Mouse (Mus musculus) hindbrain, embryonic 13.5 days (tissue): ENCODE data around the gene Rreb1. TPM values are rescaled to one million over a fixed set of nuclear protein-coding genes. Genes with fewer than 3 reads are reported as not detected.

Source experiments
- ATAC-seq: fragments of 200-750 bp; cut with Nextera tagmentation; 2 replicates; pipeline ENCODE4 v1.8.0; 2017; ENCODE audit warnings: moderate TSS enrichment; ENCODE audit not compliant: low FRiP score
- H3K27ac ChIP-seq: fragments of 300-500 bp; sonication (generic); 2 replicates; pipeline ENCODE4 v1.5.1; 2015; ENCODE audit warnings: inconsistent platforms, mild to moderate bottlenecking, moderate library complexity
- H3K27me3 ChIP-seq: fragments of 300-500 bp; sonication (generic); 2 replicates; pipeline ENCODE4 v1.6.1; 2015; ENCODE audit warnings: mild to moderate bottlenecking, inconsistent platforms
- H3K36me3 ChIP-seq: fragments of 300-500 bp; sonication (generic); 2 replicates; pipeline ENCODE4 v1.6.1; 2015; ENCODE audit warnings: mild to moderate bottlenecking, inconsistent platforms
- H3K4me1 ChIP-seq: fragments of 300-500 bp; sonication (generic); replicated peaks from 2 replicates; pipeline ENCODE4 v1.6.1; 2015; ENCODE audit warnings: inconsistent platforms
- H3K4me2 ChIP-seq: fragments of 300-500 bp; sonication (generic); 2 replicates; pipeline ENCODE4 v1.6.1; 2015; ENCODE audit warnings: inconsistent platforms, mild to moderate bottlenecking, moderate library complexity
- H3K4me3 ChIP-seq: fragments of 300-500 bp; sonication (generic); 2 replicates; pipeline ENCODE4 v1.5.1; 2015; ENCODE audit warnings: mild to moderate bottlenecking, inconsistent platforms
- H3K9ac ChIP-seq: fragments of 300-500 bp; sonication (generic); 2 replicates; pipeline ENCODE4 v1.6.1; 2015; ENCODE audit warnings: mild to moderate bottlenecking, inconsistent platforms
- H3K9me3 ChIP-seq: fragments of 300-500 bp; sonication (generic); 2 replicates; pipeline ENCODE4 v1.6.1; 2016; ENCODE audit warnings: inconsistent platforms
- WGBS: fragments of 180-500 bp; shearing (Covaris S2); methylation state at CpG from one replicate; pipeline ENCODE4 v1.1.7; 2015; 5-methylcytosine and 5-hydroxymethylcytosine counted together
- polyA plus RNA-seq: library from polyadenylated mRNA; unstranded; fragments of >200 nt; fragmentation: Nextera tagmentation; extraction: Ambion mirVana; gene quantifications from 2 replicates; pipeline ENCODE4 v1.2.1, GENCODE M21; 2015

Gene Rreb1
- polyA plus RNA-seq, 1 experiment from 2014 or later: 2.5 TPM

DNA sequence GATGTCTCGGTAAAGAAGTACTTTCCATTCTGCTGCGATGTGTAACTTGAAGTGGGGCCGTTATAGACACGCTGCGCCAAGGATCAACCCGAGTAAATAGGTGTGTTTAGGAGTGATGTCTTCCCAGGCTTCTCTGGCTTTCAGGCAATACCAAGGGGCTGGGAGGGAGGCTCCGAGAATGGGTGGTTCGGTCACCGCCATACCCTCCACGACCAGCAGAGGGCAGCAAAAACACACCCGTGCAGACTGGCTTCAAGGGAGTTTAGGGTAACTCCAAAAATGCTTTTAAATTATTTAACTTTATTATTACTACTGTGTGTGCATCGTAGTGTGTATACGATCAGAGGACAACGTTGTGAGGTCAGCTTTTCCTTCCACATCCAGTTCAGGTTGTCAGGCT, 191.1 kb downstream of the Rreb1 start:
- peak overlapping the region; percentile 33 for H3K4me2 ChIP-seq
- H3K4me3 ChIP-seq: no peak overlapping the region

DNA sequence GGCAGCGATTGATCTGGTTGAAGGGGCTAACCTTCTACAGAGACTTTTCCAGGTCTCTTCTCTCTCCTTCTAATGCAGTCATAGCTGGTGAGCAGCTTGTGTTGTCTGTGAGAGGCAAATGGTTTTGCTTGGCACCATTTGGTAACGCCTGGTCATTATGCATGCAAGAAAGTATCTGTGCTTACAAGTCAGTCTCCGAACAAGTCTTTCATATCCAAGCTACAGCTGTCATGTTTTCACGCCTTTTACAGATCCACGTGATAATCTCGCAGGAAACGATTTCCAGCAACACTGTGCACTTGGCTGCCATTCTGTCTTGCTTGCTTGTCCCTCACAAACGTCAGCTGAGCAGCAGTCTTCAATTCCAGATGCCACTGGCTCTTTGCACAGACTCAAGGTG, 191.8 kb downstream of the Rreb1 start:
- 60% methylated on average over 8 of the region's 8 CpGs for WGBS
- Histone ChIP-seq H3K27ac (no peak overlapping the region), H3K4me2 (no peak overlapping the region), H3K4me1 (peaks cover 21% of the 10 kb centered on the region), H3K36me3 (peaks cover 4% of the 10 kb centered on the region; the same call in 1 of the 2 replicates), H3K9me3 (no peaks in the 10 kb centered on the region), H3K4me3 (no peak overlapping the region), H3K27me3 (0 out of 2 replicates have a peak, but pooled peaks cover 7% of the 10 kb centered on the region), H3K9ac (no peak overlapping the region)
- no peak for ATAC-seq

More for the DNA sequence above, 191.1 kb downstream of the Rreb1 start:
- Histone ChIP-seq H3K36me3 (peaks cover 4% of the 10 kb centered on the region; the same call in 1 of the 2 replicates), H3K27ac (no peak overlapping the region), H3K4me1 (peaks cover 24% of the 10 kb centered on the region), H3K9me3 (no peaks in the 10 kb centered on the region), H3K9ac (peak overlapping the region; percentile 24; the same call in 1 of the 2 replicates), H3K27me3 (peaks cover 12% of the 10 kb centered on the region)
- 14% methylated on average over 14 of the region's 14 CpGs for WGBS
- peak; percentile 45; the same call in 1 of the 2 replicates for ATAC-seq

DNA sequence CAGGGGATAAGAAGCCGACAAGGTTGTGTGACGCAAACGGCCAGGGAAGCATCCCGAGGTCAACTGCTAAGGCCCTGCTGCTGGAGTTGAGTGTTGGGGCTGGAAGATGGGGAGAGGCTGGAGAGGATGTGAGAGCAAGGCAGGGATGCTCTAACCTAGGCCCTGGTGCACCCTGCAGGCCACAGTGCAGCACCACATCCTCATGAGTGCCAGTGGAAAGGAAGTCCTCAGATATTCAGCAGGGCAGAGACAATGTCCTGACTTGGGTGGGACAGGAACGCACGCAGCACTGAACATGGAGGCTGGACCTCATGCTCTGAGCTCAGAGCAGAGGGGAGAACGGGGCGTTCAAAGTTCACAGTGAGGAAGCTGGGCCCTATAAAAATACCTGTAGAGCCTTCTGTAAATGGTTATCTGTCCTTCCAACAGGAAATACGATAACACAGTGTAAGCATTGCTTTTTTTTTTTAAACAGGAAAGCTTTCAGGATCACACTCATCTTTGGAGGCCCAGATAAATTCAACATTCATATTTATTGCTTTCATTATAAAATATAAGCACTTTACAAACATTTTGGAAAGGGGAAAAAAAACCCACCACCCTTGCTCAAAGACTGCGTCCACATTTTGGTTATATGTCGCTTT, 192.8 kb downstream of the Rreb1 start:
- Histone ChIP-seq H3K27me3 (0 out of 2 replicates have a peak, but pooled peaks cover 3% of the 10 kb centered on the region), H3K9me3 (no peaks in the 10 kb centered on the region), H3K4me3 (no peak overlapping the region), H3K4me1 (peaks cover 21% of the 10 kb centered on the region), H3K27ac (no peak overlapping the region), H3K4me2 (no peak overlapping the region), H3K36me3 (peaks cover 7% of the 10 kb centered on the region; the same call in 1 of the 2 replicates), H3K9ac (no peak overlapping the region)
- ATAC-seq: no peak
- 88% methylated on average over 11 of the region's 11 CpGs for WGBS

DNA sequence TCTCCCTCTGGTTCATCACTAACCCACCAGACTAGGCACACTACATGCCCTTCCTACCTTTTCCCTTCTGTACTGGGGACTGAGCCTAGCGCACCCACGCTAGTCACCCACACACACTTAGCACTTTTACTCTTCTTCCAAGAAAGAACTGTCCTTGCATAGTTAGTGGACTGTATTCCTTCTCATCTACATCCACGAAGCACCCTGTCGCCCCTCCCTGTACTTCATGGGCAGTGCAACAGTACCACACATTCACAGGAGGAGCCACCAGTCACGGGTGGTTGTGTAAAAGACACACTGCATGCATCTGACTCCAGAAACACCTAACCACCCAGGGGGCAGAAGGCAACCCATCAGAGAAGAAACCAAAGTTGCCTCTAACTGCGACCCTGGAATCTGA, 195.8 kb downstream of the Rreb1 start:
- H3K4me1 ChIP-seq: peaks cover 3% of the 10 kb centered on the region; the same call in 1 of the 2 replicates
- no peak overlapping the region for H3K4me2 ChIP-seq
- WGBS: 85% methylated on average over 6 of the region's 6 CpGs
- H3K9me3 ChIP-seq: no peaks in the 10 kb centered on the region
- no peak overlapping the region for H3K4me3 ChIP-seq
- H3K27ac ChIP-seq: no peak overlapping the region
- H3K9ac ChIP-seq: no peak overlapping the region
- no peaks in the 10 kb centered on the region for H3K27me3 ChIP-seq
- H3K36me3 ChIP-seq: peaks cover 31% of the 10 kb centered on the region
- ATAC-seq: no peak

DNA sequence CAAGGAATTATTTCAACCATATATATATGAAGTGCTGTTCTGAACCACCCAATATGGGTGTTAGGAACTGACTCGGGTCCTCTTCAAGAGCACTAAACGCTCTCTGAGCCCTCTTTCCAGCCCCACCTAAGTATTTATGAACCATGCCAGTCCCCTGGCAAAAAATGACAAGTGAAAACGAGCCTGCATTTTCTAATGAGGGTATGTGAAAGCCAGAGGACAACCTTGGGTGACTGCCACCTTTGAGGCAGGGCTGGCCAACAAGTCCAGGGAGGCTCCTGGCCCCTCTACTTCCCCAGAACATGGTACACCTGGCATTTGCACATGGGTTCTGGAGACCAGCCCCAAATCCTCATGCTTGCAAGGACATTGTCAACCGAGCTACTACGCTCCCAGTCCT, 196.5 kb downstream of the Rreb1 start:
- Histone ChIP-seq H3K36me3 (peaks cover 37% of the 10 kb centered on the region), H3K27me3 (no peaks in the 10 kb centered on the region), H3K27ac (no peak overlapping the region), H3K9me3 (no peaks in the 10 kb centered on the region), H3K4me1 (no peaks in the 10 kb centered on the region; the same call in 1 of the 2 replicates), H3K4me2 (no peak overlapping the region), H3K4me3 (no peak overlapping the region), H3K9ac (no peak overlapping the region)
- ATAC-seq: no peak
- 91% methylated on average over 5 of the region's 5 CpGs for WGBS

DNA sequence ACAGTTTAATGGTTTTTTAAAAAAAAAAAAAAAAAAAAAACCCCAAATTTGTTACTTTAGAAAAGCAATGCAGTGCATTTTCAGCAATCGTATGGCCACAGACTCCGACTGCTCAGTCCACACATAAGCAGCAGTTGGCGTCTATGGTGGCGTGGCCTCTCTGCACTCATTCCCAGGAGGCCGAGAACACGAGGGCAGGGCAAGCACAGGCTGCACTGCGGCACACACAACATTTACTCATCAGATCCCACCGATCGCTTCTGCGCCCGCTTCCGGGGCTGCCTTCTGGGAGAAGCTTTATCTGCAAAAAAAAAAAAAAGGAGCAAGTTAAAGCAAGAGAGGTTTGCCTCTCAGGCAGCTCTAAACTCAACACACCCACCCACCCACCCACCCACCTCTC, 201.3 kb downstream of the Rreb1 start:
- no peaks in the 10 kb centered on the region for H3K4me1 ChIP-seq
- H3K9ac ChIP-seq: no peak overlapping the region
- no peak overlapping the region for H3K27ac ChIP-seq
- H3K27me3 ChIP-seq: no peaks in the 10 kb centered on the region
- WGBS: 93% methylated on average over 12 of the region's 12 CpGs
- H3K4me2 ChIP-seq: no peak overlapping the region
- no peak overlapping the region for H3K4me3 ChIP-seq
- H3K9me3 ChIP-seq: no peaks in the 10 kb centered on the region
- H3K36me3 ChIP-seq: peaks cover 76% of the 10 kb centered on the region
- no peak for ATAC-seq

DNA sequence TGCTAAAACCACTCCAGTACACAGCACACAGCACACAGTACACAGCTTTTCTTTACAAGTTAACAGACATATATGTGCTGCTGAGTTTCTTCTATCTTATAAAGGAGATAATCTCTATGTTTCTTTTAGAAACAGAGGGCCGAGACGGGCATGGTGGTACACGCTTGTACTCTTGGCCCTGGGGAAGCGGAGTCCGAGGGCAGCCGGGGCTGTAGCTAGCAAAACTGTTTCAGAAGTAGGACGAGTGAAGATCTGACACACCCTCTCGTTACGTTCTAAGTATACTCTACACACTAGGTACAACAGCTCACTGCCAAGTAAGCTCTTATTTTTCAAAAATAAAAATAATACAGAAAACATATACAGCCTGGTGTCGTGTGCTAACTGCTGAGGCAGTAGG, 202.1 kb downstream of the Rreb1 start:
- H3K9me3 ChIP-seq: no peaks in the 10 kb centered on the region
- no peak overlapping the region for H3K4me3 ChIP-seq
- WGBS: 97% methylated on average over 10 of the region's 10 CpGs
- peaks cover 80% of the 10 kb centered on the region for H3K36me3 ChIP-seq
- no peaks in the 10 kb centered on the region for H3K27me3 ChIP-seq
- H3K4me1 ChIP-seq: no peaks in the 10 kb centered on the region
- H3K27ac ChIP-seq: no peak overlapping the region
- H3K4me2 ChIP-seq: no peak overlapping the region
- ATAC-seq: no peak
- no peak overlapping the region for H3K9ac ChIP-seq

DNA sequence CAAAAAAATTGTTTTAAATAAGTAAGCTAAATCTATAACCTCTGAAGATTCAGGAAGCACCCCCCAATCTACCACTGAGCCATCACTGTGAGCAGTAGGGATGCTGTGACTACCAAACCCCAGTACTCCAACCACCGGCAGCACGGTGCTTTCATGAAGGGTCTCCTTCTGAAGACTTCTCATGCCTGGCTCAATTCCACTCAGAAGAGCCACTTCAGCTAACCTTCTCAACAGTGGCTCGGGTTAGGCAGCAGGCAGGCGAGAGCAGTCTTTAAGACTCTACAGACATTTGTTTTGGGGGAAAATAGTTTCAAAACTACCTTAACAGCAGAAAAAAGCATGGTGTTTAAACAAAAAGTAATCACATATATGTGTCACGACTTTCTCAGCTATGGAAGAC, 202.9 kb downstream of the Rreb1 start:
- H3K9ac ChIP-seq: no peak overlapping the region
- no peak overlapping the region for H3K27ac ChIP-seq
- no peaks in the 10 kb centered on the region for H3K9me3 ChIP-seq
- no peak overlapping the region for H3K4me2 ChIP-seq
- ATAC-seq: no peak
- peaks cover 85% of the 10 kb centered on the region for H3K36me3 ChIP-seq
- no peak overlapping the region for H3K4me3 ChIP-seq
- no peaks in the 10 kb centered on the region for H3K27me3 ChIP-seq
- WGBS: 95% methylated on average over 5 of the region's 5 CpGs
- H3K4me1 ChIP-seq: no peaks in the 10 kb centered on the region

DNA sequence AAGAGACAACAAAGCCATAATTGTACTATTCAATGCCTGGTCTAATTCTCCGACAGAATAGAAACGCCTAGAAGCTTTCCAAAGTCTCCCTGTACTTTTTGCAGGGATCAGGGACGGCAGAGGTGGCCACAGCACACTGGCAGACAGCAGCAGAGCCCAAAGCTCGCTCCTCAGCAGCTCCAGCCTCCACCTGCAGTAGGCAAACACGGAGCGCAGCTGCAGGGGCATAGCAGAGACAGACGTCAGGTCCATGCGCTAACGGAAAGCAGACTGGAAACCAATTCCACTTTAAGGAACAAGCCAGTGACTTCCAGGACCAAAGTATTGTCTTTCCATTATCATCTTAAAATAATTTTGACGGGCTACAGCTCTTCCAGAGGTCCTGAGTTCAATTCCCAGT, 208.0 kb downstream of the Rreb1 start:
- 84% methylated on average over 10 of the region's 10 CpGs for WGBS
- Histone ChIP-seq H3K36me3 (peaks cover 93% of the 10 kb centered on the region), H3K27me3 (no peaks in the 10 kb centered on the region), H3K4me3 (no peak overlapping the region), H3K4me1 (no peaks in the 10 kb centered on the region), H3K4me2 (no peak overlapping the region), H3K9me3 (no peaks in the 10 kb centered on the region), H3K9ac (no peak overlapping the region), H3K27ac (no peak overlapping the region)
- no peak for ATAC-seq

DNA sequence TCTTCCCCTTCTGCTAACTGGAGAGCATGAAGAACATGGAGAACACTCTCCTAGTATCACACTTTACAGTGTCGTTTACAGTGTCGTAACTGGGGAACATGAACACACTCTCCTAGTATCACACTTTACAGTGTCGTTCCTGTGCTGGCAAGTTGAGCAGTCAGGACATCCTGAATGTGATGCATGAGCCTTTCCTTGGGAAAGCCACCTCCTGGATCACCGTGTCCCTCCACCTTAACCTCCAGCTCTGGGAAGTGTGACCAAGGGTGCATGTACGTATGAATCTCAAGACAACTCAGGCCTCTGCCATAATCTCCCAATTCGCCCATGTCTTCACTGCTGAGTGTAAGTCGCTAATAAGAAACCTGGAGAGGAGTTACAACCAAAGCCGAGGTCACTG, 211.5 kb downstream of the Rreb1 start:
- WGBS: 96% methylated on average over 8 of the region's 8 CpGs
- H3K4me1 ChIP-seq: peaks cover 15% of the 10 kb centered on the region
- H3K4me3 ChIP-seq: no peak overlapping the region
- H3K36me3 ChIP-seq: peaks cover 64% of the 10 kb centered on the region
- H3K9ac ChIP-seq: no peak overlapping the region
- no peak overlapping the region for H3K27ac ChIP-seq
- no peaks in the 10 kb centered on the region for H3K27me3 ChIP-seq
- no peak for ATAC-seq
- no peak overlapping the region for H3K4me2 ChIP-seq
- H3K9me3 ChIP-seq: no peaks in the 10 kb centered on the region

DNA sequence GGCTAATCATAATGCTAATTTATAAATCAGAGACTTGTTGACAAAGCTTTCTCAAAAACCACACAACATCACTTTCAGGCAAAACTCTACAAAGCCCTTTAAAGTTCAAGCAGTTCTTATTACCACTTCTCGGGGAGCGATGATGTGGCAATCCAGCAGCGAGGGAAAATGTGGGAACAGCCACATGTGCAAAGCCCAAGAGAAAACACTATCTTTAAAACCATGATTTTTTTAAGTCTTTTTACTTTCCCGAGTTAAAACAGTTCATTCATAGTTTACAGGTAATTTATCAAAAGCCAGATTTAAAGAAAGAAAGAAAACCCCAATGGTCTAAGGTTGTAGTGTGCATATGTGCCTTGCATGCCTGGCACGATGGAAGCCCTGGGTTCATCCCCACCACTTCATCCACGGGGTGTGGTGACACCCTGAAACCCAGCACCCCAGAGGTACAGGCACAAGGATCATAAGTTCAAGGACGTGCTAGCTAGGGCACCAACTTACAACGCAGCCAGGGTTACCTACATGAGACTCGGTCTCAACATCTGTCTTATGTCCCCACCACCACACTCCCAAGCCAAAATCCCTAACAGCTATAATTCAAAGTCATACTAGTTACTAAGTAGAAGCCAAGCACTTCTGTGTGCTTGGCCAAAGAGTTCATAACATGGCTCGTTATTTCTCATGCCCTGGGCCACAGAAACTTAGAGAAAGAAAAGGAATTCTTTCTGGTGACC, 214.6 kb downstream of the Rreb1 start:
- H3K36me3 ChIP-seq: peaks cover 37% of the 10 kb centered on the region
- no peak overlapping the region for H3K27ac ChIP-seq
- WGBS: 16% methylated on average over 10 of the region's 10 CpGs
- peak overlapping the region; percentile 69 for H3K4me2 ChIP-seq
- H3K4me1 ChIP-seq: peaks cover 17% of the 10 kb centered on the region
- H3K4me3 ChIP-seq: peak overlapping the region; percentile 89
- H3K9ac ChIP-seq: peak overlapping the region; percentile 95
- ATAC-seq: no peak
- H3K9me3 ChIP-seq: no peaks in the 10 kb centered on the region
- no peaks in the 10 kb centered on the region for H3K27me3 ChIP-seq

DNA sequence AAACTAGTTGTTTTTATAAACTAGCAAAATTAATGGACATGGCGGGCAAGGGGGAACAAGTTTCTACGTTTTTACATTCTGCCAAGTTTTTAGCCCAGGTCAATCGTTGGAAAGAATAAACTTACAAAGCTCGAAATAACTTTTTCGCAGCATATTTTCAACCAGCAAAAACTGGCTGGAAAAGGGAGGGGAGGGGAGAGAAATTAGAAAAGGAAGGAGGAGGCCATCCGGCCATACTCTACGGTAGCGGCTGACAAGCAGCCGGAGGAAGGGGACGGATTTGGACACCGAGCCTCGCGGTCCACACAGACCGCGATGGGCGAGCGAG, 215.1 kb downstream of the Rreb1 start:
- Histone ChIP-seq H3K9ac (peak overlapping the region; percentile 95), H3K27me3 (no peaks in the 10 kb centered on the region), H3K27ac (peak overlapping the region; percentile 96), H3K4me1 (peaks cover 17% of the 10 kb centered on the region), H3K4me2 (peak overlapping the region; percentile 69), H3K4me3 (peak overlapping the region; percentile 89), H3K9me3 (no peaks in the 10 kb centered on the region), H3K36me3 (peaks cover 31% of the 10 kb centered on the region)
- no peak for ATAC-seq
- WGBS: under 1% methylated on average over 17 of the region's 17 CpGs
